Mouse (Mus musculus) left cerebral cortex, postnatal 10 days (tissue): ENCODE measurements around the gene Rad21l. TPM values are rescaled to one million over a fixed set of nuclear protein-coding genes. Genes with fewer than 3 reads are reported as not detected.

ENCODE experiments used
- DNase-seq, 2 experiments: peaks; one replicate each; pipeline ENCODE4 v3.0.0; 2021 to 2022; ENCODE audit warnings: low spot score in 2 of 2, mixed read lengths in 1 of 2; ENCODE audit errors: extremely low spot score in 1 of 2
- intact Hi-C: fragments of 180-260 bp; cut with DNase I; formaldehyde crosslinking; loops from one replicate; pipeline ENCODE4 v1.15.1; 2025
- total RNA-seq, 2 experiments: library from RNA; stranded (reverse); gene quantifications; 2 replicates each; pipeline ENCODE4 v1.2.3; 2021

The Rad21l gene
- total RNA-seq: under 1 TPM; 0.63 to 0.66 TPM

GRCm38 (mm10) chr2:151668433-151668832 lies at the start of gene Rad21l:
TSS of gene Rad21l (minus strand) at chr2:151668533.
- intact Hi-C loops: no loop called here

GRCm38 (mm10) chr2:151716318-151717055 lies 48.2 kb upstream of the Rad21l start:
- no peak for DNase-seq
- intact Hi-C loops: no loop called here

More at GRCm38 (mm10) chr2:151668433-151668832, at the start of gene Rad21l:
- DNase-seq: no peak

DNA sequence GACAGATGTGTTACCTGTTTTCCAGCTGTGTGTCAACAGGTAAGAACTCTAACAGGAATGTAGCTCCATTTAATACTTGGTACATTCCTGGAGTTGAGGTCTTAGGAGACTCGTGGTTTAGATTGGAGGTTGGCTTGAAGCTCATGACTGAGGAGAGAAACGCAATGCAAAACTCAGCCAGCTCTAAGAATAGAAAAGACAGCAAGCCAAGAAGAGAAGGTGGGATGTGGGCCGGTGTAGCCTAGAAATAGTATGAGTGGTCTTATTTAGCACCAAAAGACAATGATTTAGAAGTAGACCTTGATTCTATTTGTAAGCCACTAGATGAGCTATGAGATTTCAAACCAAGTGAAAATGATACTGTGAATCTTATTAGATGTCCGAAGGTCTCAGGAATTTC lies 47.2 kb upstream of the Rad21l start:
- DNase-seq: peak in 1 of 2 experiments; percentile 31
- intact Hi-C loops: no loop called here

GRCm38 (mm10) chr2:151712647-151713046 lies 44.3 kb upstream of the Rad21l start:
- intact Hi-C loops: no loop called here
- DNase-seq: no peak

GRCm38 (mm10) chr2:151702851-151703190 lies 34.5 kb upstream of the Rad21l start:
- intact Hi-C loops: loop anchor here (10.0 kb wide), 1 partner anchor 128 kb away; the partner anchor contains the start of gene Sdcbp2
- no peak for DNase-seq

- intact Hi-C loops: loop anchor here (10.0 kb wide), 1 partner anchor 127 kb away; the partner anchor contains the start of gene Sdcbp2
- peak in 1 of 2 experiments; percentile 76 for DNase-seq
Observed at GRCm38 (mm10) chr2:151702146-151702850, 34.0 kb upstream of the Rad21l start.

- no peak for DNase-seq
Observed at GRCm38 (mm10) chr2:151701231-151702145, 33.2 kb upstream of the Rad21l start, which contains the start of gene Tmem74b. TSS of gene Tmem74b (plus strand) at chr2:151702008.

DNA sequence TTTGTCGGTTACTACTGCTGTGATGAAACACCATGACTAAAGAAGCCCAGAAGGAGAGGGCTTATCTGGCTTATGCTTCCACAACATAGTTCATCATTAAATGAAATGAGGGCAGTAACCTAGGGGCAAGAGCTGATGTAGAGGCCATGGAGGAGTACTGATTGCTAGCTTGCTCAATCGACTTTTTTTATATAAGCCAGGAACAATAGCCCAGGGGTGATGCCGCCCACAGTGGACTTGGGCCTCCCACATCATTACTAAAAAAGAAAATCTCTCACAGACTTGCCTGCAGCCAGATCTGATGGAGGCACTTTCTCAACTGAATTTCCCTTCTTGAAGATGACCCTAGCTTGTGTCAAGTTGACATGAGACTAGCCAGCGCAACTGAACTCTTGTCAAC lies 14.6 kb upstream of the Rad21l start:
- intact Hi-C loops: no loop called here
- DNase-seq: no peak

More at GRCm38 (mm10) chr2:151701231-151702145, 33.2 kb upstream of the Rad21l start, which contains the start of gene Tmem74b:
- intact Hi-C loops: loop anchor here (10.0 kb wide), 1 partner anchor 127 kb away; the partner anchor contains the start of gene Sdcbp2

- DNase-seq: no peak
- intact Hi-C loops: no loop called here
Observed at GRCm38 (mm10) chr2:151682357-151682756, 14.0 kb upstream of the Rad21l start.

DNA sequence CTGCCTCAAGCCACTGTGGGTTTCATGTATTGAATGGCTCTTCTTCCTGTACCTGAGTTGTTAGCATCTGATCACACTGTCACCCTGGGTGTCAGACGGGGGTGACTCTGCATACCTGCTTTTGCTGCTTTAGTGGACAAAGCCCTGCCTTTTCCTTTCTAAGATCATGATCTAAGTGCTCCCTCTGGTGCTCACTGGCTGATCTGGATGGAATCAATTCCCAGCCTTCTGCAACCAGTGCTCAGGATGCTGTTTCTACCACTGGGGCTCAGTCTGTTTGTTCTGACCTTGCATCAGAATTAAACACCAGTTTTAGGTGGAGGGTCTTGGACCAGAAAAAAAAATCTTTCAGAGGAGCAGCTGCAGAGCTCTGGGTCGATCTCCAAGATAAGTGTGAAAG lies 7.9 kb upstream of the Rad21l start:
- no peak for DNase-seq

GRCm38 (mm10) chr2:151670968-151671329 lies 2.6 kb upstream of the Rad21l start:
- no peak for DNase-seq
- intact Hi-C loops: loop anchor here (10.0 kb wide), 1 partner anchor 176 kb away; the partner anchor contains the start of gene Nsfl1c

More for the DNA sequence above, 7.9 kb upstream of the Rad21l start:
- intact Hi-C loops: loop anchor here (10.0 kb wide), 1 partner anchor 181 kb away; the partner anchor contains the start of gene Nsfl1c

- intact Hi-C loops: loop anchor here (10.0 kb wide), 1 partner anchor 175 kb away; the partner anchor contains the start of gene Nsfl1c
- DNase-seq: peak in 1 of 2 experiments; percentile 31
Observed at GRCm38 (mm10) chr2:151670026-151670967, 2.0 kb upstream of the Rad21l start.

GRCm38 (mm10) chr2:151652053-151652452 lies 16.3 kb downstream of the Rad21l start:
- DNase-seq: no peak
- intact Hi-C loops: no loop called here

DNA sequence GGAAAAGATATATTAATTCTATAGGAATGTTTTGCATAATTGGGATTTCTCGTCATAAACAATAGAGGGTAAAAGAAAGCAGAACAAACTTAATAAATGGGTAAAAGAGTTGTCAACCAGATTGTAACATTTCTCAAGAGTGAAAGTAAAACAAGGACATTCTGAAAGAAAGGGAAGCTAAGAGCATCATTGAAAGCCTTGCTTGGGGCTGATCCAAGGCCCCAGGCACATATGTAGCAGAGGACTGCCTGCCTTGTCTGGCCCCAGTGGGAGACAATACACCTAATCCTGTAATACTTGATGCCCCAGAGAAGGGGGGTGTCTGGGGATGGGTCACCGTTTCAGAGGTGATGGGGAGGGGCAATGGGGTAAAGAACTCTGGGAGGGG lies 32.3 kb downstream of the Rad21l start:
- no peak for DNase-seq
- intact Hi-C loops: no loop called here

DNA sequence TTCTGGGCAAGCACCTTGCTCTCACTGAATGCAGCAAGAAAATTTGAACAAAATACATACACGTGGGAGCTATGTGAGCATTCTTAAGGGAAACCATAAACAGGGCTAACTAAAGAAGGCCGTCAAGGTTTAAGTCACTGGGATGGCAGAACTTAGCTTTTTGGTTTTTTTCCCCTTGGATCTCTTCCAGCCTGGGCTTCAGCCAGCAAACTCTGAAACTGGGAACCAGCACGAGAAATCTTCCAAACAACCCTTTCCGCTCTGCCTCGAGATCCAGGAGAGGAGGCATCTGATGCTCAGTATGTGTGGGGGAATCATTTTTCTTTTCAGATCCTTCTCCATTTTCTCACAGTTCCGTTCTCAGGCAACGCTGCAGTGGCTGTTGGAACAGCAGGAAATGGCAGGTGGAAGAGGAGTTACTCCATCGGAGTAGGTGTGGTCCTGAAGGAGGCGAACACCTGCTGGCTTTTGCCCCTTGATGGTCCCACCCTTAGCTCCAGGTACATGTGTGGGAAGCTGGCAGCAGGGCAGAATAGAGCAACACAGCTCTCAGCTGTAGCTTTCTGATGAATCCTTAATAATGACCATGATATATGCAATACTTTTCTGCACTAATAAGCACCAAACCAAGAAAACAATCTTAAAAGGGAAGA lies 32.8 kb downstream of the Rad21l start:
- peak in 1 of 2 experiments; percentile 15 for DNase-seq
- intact Hi-C loops: no loop called here

GRCm38 (mm10) chr2:151634903-151635302 lies 33.4 kb downstream of the Rad21l start:
- peak in 1 of 2 experiments; percentile 2 for DNase-seq
- intact Hi-C loops: no loop called here

- intact Hi-C loops: no loop called here
- DNase-seq: peak in 1 of 2 experiments; percentile 0
Observed at GRCm38 (mm10) chr2:151632982-151633381, 35.4 kb downstream of the Rad21l start.
